Mouse (Mus musculus) ES-Bruce4 (cell line): Measurements from ENCODE around the gene Soat1.

ENCODE experiments used
- CTCF ChIP-seq: IDR thresholded peaks from one replicate; pipeline ENCODE4 v1.8.1; 2011; ENCODE audit warnings: low read depth, low read length
- EP300 ChIP-seq: IDR thresholded peaks from 2 replicates; pipeline ENCODE4 v1.6.1; 2011; ENCODE audit warnings: low read depth, low read length; ENCODE audit not compliant: insufficient read depth
- POLR2A ChIP-seq: IDR thresholded peaks from one replicate; pipeline ENCODE4 v1.8.1; 2011; ENCODE audit warnings: low read length; ENCODE audit not compliant: insufficient read depth

DNA sequence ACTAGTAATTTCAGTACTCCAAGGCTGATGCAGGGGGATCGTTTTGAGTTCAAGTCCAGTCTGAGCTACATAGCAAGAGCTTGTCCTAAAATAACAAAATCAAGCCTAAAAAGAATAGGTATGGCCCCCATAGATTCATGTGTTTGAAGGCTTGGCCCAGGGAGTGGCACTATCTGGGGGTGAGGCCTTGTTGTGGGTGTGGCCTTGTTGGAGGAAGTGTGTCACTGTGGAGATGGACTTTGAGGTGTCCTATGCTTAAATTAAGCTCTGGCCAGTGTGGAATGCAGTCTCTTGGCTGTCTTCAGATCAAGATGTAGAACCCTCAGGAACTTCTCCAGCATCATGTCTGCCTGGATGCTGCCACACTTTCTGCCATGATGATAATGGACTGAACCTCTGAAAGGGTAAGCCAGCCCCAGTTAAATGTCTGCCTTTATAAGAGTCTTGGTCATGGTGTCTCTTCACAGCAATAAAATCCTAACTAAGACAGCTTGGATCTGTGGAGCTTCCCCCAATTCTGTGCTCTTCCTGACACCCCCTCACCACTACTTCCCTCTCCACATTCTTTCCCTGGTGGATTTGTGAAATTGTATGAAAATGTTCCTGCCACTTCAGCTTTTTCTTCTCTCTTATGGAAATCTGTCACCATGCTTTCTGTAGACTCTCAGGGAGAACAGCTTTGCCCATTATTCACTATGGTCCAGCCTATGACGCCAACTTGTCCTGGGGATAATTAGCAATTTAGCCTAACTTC lies 18.9 kb downstream of the Soat1 start:
- TF ChIP-seq POLR2A (no peak), CTCF (no peak), EP300 (no peak)
